Mouse (Mus musculus) adrenal gland, adult 8-10 months (tissue): ENCODE data around the gene Erich3. TPM values are rescaled to one million over a fixed set of nuclear protein-coding genes. Genes with fewer than 3 reads are reported as not detected.

ENCODE experiments used
- DNase-seq: peaks from one replicate; pipeline ENCODE4 v3.0.0; 2022
- total RNA-seq, 4 experiments: library from RNA; stranded (reverse); gene quantifications; 2 replicates each; pipeline ENCODE4 v1.2.4; 2022

Gene Erich3
- total RNA-seq, 4 experiments from 2014 or later, result 0.38 to 1.4 (median 1.2) TPM

GRCm38 (mm10) chr3:154778836-154779595 is 115.4 kb downstream of the Erich3 start:
- no peak for DNase-seq

DNA sequence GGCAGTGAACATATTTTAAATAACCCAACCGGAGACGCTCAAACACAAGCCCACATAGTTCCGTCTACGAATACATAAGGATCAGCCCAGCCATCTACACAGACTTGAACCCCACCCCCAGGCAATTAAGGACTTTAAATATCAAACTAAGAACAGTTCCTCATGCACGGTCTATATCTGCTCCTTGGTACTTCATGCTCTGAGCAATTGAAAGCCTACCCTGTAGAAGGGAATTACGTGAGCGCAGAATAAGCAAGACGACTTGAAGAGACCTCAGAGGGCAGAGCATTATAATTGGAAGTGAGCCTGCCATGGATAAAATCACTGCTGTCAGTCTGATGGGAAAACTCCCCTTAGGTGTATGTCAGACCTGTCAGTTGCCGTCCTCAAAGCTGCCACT is 122.7 kb downstream of the Erich3 start:
- no peak for DNase-seq

- no peak for DNase-seq
Measured at GRCm38 (mm10) chr3:154787611-154788010, 124.0 kb downstream of the Erich3 start.

DNA sequence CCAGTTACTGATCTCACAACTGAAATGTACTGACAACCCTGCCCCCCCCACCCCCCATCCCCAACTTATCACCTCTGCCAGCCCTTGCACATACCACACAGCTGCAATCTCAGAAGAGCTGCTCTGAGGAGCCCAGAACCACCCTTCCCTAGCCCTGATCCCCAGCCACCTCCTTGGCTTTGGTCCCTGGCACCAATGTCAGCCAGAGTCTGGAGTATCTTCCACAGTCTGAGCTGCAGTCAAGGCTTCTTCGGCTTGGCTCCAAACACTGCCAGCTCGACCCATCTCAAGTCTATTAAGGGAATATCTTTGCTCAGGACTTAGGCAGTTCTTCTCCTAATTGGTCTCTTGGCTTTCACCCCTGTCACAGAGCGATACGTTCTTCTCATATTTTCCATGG is 129.9 kb downstream of the Erich3 start:
- no peak for DNase-seq

GRCm38 (mm10) chr3:154798806-154799205 is 135.1 kb downstream of the Erich3 start:
- DNase-seq, result no peak

GRCm38 (mm10) chr3:154800454-154800853 is 136.8 kb downstream of the Erich3 start:
- no peak for DNase-seq

DNA sequence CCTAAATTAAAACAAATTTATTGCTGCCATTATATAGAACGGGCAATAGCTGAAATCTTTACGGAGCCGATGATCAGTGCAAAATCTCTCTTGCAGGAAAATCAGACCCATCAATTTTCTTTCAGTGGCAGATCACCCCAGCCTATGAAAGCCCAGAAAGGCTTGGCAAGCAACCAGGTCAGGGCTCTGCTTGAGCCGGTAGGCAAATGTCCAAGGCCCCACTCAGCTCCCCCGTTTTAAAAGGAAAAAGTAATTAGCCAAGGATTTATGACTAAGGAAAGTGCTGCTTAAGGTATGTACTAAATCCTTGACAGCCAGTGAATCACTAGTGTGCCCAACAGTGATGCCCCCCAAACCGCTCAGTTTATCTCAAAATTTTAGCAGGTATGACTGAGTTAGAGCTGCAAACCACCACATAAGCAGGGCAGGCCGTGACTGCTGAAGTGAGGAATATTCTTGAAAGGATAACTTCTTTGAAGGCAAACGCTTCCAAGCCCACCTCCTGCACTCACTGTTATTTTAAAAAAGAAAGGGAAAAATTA is 137.3 kb downstream of the Erich3 start:
- peak; percentile 14 for DNase-seq

- no peak for DNase-seq
Measured at GRCm38 (mm10) chr3:154806626-154807025, 143.0 kb downstream of the Erich3 start.

DNA sequence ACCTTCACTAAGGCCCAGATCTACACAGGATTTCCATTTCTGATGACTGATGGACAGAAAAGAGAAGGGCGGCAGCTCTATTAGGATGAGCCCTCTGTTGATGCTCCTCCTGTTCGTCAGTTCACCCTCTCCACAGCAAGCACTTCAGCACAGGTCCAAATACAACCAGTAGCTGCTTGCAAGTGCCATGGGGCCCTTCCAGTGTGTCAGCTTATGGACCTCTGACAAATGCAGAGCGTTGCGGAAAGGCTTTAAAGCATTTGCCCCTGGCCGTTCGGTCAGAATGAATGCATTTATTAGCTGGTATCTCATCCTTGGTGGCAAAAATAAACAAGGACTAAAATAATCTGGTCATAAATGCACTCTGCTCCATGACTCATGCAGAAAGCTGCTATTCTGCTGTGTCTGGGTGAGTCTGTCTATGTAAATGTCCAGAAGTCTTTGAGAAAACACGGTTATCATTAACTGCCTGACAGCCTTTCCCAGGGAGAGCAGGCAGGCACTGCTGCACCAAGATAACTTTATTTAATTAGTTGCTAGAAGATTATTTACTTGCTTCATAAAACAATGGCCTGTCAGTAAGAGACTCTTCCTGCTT is 146.7 kb downstream of the Erich3 start:
- DNase-seq, result no peak

- DNase-seq, result no peak
Measured at GRCm38 (mm10) chr3:154811281-154811680, 147.6 kb downstream of the Erich3 start.

GRCm38 (mm10) chr3:154811833-154812232 is 148.2 kb downstream of the Erich3 start:
- DNase-seq, result no peak

GRCm38 (mm10) chr3:154812893-154813292 is 149.2 kb downstream of the Erich3 start:
- DNase-seq, result no peak

DNA sequence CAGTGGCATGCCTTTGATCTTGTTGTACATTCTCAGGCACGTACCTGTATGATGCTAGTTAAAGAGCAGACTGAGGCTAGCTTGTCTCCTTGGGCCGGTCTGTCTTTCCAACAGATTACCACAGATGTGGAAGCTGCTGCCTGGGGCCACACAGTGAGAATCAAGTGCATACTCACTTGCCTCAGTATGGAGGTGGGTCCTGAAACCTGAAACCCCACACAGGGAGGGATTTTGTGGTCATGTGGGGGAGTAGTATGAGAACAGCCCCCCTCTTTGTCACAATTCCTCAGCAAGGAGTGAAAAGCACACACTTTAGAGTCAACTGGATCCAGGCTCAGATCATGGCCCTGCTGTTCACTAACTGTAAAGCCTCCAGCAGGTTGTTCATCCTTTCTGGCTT is 151.9 kb downstream of the Erich3 start:
- no peak for DNase-seq

GRCm38 (mm10) chr3:154816231-154816630 is 152.6 kb downstream of the Erich3 start:
- DNase-seq, result no peak

DNA sequence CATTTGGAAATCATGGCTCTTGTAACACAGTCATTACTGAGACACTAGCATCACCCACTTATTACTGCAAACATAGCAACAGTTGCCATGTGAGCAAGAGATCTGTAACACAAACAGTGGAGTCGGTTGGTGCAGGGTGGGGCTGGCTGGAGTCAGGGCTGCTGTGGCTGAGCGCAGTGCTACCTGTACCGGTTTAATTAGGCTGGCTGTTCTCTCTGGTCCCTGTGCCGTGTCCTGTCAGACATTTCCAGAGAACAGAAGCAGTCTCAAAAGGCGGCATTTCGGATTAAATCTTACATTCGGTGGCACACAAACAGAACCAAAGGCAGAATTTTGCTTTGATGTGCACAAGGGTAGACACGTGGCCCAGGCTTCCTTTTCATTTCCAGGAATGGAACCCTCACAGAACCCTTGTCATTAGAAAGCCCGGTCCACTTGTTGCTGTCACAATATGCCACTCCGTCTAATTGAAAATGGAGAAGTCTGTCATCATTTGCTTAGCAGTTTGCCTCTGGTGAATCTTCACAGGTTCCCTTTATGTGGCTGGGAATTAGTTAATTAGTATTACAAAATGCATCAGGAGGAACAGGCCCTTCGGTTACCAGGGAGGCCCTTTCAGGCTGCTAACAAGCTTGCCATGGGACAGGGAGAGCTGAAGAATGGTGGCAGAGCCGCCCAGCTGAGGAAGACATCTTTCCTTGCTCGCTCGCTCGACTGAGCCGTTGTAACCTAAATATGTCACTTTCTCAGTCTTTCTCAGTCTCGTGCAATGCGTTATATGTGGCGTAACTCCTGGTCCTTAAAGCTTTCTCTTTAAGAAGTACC is 153.4 kb downstream of the Erich3 start:
- DNase-seq, result no peak

Other genes with a start within 250 kb of the Erich3 start
- gene Cryz, start 67.1 kb upstream of the Erich3 start, total RNA-seq, result 10 to 100 TPM; 17.3 to 24.8 (median 22.5) TPM
- 10 to 100 TPM in 1 of 4 experiments, 1 to 10 TPM in 3; 3.9 to 10.4 (median 5.6) TPM for gene Tyw3, start 66.8 kb upstream of the Erich3 start, total RNA-seq